Mouse (Mus musculus) 416B (cell line): ENCODE data around the gene Cox10.
"Not testable (repeated sequence)": the region's sequence is repeated elsewhere in the genome, so short reads cannot be mapped to it uniquely, and the experiment has no call there.

Experiments
- DNase-seq: peaks from one replicate; pipeline ENCODE4 v3.0.0; 2011; ENCODE audit warnings: low read depth

Cox10 gene

GRCm38 (mm10) chr11:64078956-64079726 is at the start of gene Cox10:
Gene Cox10, minus strand, starts transcription at chr11:64079468.
- DNase-seq = peak; percentile 92

DNA sequence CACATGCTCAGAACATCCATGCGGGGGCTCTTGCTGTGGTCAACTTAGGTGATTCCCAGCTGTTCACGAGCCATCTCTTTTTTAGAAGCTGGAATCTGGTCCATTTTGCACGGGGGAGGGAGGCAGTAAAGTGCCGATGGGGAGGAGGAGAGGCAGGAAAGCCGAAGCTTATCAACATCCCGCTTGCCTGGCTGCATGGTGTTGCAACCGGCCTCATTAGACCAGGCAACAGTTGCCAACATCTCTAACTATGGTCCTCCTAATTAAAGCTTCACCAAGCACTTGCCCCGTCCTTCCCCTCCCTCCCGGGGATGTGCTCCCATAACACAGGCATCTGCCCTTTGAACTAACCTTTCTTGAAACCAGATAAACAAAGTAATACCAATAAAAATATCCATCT is 48.7 kb upstream of the Cox10 start:
- no peak for DNase-seq

DNA sequence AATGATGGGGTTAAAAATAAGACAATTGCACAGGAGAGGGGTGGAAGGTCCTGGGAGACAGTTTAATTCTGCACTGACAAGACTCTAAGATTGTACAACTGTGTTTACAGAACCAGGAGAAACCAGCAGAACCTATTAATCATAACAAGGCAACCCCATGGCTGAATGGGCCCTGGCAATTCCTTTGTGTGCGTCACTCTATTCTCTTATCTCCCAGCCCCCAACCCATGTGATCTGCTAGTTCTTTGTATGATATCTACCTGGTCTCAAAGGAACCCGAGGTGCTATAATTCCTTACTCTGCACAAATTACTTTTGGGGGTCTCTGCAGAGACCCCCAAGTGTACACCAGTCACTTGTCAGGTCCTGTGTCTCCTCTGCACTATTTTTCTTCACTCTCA is 46.2 kb upstream of the Cox10 start:
- DNase-seq = no peak

- DNase-seq = not testable (repeated sequence)
Observed at GRCm38 (mm10) chr11:64123174-64123573, 43.9 kb upstream of the Cox10 start.

DNA sequence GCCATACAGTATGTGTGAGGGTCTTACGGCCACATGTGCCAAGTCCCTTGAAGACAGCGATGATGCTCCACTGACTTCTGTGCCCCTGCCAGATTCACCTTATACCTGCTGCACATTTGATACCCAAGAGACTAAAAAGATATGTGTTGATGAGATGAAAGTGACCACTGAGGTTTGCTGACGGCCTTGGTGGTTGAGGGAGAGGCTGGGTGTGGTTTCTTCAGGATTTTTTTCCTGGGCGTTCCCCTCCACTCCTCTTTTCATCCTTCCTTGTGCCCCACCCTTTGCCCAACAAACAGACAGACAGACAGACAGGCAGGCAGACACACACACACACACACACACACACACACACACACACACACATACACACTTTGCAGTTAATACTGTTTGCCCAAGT is 37.4 kb upstream of the Cox10 start:
- DNase-seq = no peak

GRCm38 (mm10) chr11:64115822-64116221 is 36.6 kb upstream of the Cox10 start:
- DNase-seq = no peak

DNA sequence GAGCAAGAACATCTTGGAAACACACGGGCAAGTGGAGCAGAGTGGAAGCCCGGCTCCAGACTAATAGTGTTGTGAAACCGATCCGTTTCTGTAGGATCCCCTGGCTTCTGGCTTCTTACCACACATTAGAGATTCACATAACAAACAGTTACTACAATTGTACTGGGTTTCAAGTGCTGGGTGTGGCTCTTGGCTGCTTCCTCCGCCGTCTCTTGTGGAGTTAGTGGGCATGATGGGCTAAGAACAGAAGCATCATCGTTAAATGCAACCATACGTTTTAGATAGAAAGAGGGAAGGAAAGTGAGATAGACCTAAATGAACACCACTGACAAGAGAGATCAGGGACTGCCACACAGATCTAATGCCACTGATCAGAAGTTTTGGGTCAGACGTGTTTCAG is 35.8 kb upstream of the Cox10 start:
- no peak for DNase-seq

DNA sequence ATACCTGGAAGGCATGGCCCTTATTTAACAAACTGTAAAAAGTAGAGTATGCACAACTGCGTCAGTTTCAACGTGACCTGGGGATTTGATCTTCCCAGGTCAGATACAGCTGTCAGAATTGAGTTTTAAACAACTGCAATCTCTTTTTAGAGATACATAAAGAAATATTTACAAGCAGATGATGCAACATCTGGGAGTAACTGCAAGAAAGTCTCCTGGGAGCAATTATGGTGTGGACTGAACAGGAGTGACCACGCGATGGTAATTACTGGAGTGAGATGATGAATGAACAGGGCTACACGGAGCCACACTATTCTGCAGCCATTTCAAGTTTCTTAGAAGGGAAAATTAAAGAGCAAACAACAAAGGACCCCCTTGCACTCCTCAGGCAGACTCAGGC is 20.8 kb upstream of the Cox10 start:
- no peak for DNase-seq

DNA sequence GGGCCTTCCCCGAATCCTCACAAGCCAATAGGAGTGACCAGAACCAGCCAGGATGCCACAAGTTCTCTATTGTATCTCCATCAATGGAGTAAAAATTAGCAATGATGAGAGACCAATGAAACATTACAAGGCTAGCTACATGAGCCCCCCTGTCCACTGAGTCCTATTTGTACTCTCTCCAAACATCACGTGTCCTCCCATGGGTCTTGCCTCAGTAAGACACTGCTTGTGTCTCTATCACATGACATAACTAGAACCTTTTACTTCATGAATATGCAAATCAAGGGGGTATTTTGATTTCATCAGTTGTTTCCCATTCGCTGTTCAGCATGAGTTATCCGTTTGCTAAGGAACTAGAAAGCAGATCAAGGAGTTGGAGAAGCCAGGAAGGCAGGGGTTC is 13.8 kb upstream of the Cox10 start:
- DNase-seq = no peak

- no peak for DNase-seq
Observed at GRCm38 (mm10) chr11:64091150-64091549, 11.9 kb upstream of the Cox10 start.

GRCm38 (mm10) chr11:64089682-64090081 is 10.4 kb upstream of the Cox10 start:
- no peak for DNase-seq

- DNase-seq = peak; percentile 13
Observed at GRCm38 (mm10) chr11:64085888-64086287, 6.6 kb upstream of the Cox10 start.

- no peak for DNase-seq
Observed at GRCm38 (mm10) chr11:64079727-64080081, 436 bp upstream of the Cox10 start.

GRCm38 (mm10) chr11:64076212-64076611 is 3.1 kb downstream of the Cox10 start:
- no peak for DNase-seq

GRCm38 (mm10) chr11:64073379-64073778 is 5.9 kb downstream of the Cox10 start:
- DNase-seq = no peak

GRCm38 (mm10) chr11:64071536-64071935 is 7.7 kb downstream of the Cox10 start:
- no peak for DNase-seq

- DNase-seq = peak; percentile 78
Observed at GRCm38 (mm10) chr11:64066001-64066400, 13.3 kb downstream of the Cox10 start.

- no peak for DNase-seq
Observed at GRCm38 (mm10) chr11:64063130-64063529, 16.1 kb downstream of the Cox10 start.

GRCm38 (mm10) chr11:64062226-64062625 is 17.0 kb downstream of the Cox10 start:
- no peak for DNase-seq

DNA sequence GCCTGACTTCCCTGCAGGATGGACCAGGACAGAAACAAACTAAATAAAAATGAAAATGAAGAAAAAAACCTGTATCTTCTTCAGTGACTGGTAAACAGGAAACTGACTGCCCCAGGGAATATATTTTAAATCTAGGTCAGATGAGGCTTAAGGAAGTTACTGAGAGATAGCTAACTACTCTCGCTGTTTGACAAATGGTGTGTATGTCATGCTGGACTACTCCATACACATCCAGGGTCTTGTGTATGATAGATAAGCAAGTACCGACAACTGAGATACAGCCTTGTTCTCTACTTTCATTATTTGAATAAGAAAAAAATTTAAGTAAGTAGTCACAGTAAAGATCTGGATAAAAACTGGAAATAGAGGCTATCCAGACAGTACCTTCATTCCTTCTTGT is 20.0 kb downstream of the Cox10 start:
- no peak for DNase-seq

DNA sequence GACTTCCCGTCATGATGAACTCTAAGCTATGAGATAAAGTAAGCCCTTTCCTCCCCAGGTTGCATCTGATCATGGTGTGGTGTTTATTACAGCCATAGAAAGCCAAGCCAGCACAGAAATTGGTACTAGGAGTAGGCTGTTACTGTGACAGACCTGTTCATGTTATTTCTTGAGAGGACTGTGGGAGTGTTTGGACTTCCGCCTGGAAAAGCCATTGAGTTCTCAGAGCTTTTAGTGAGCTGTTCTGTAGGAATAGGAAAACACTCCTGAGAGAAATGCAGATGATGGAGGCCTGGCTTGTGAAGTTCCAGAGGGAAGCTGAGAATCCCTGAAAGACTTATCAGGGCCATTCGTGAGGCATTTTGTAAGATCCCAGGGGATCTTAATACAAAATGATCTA is 20.8 kb downstream of the Cox10 start:
- DNase-seq = no peak

DNA sequence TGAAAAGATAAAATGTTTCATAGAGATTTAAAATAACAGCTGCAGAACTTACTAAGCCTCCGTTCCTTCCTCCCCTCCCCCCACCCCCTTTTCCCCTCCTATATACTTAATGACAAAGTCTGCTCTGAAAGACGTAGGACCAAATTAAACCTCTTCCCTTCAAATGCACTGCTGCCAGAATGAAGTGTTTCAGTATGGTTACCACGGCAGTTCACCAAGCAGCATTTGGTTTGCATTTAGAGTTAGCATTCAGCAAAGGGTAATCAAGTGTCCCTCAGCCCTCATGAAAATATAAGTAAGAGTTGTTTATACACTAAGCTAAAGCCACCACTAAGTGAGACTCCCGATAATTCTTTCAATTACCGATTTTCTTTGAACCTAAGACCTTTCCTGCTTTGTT is 25.9 kb downstream of the Cox10 start:
- DNase-seq = no peak

DNA sequence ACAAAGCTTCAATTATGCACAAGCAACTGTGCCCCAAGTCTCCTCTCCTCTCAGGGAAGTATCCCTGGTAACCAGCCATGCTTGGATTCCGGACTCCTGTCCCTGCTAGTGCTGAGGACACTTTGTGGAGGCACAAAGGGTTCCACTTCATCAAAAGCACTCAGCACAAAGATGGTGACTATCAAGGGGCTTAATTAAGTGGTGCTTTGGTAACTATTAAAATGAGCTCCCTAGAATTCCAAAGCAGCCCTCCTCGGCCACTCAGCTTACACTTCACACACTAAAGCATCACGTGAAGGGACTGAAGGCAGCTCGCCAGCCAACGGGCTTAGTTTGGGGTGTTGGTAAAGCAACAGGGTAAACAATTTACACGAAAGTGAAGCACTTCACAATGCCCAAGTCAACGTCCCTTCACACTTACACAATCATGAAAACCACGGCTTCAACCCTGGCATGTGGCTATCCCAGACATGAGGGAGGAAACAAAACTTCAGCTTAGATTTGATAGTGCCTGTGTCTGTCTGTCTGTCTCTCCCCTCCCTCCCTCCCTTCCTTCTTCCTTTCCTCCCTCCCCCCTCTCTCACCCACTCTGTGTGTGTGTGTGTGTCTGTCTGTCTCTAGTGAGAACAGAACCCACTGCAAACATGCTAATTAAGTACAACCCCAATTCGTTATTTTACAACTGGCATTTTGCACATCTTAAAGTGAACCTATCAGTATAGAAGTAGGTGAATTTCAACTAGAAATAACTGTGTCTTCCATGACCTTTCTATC is 27.9 kb downstream of the Cox10 start:
- DNase-seq = peak; percentile 36

GRCm38 (mm10) chr11:64047432-64047831 is 31.8 kb downstream of the Cox10 start:
- DNase-seq = no peak
